Mouse (Mus musculus) adrenal gland, adult 8-10 months (tissue): Measurements from ENCODE around the gene Zfp945. TPM values are rescaled to one million over a fixed set of nuclear protein-coding genes. Genes with fewer than 3 reads are reported as not detected.
"Not testable (repeated sequence)": the region's sequence is repeated elsewhere in the genome, so short reads cannot be mapped to it uniquely, and the experiment has no call there.

Experiments used
- DNase-seq: peaks from one replicate; pipeline ENCODE4 v3.0.0; 2022
- total RNA-seq, 4 experiments: library from RNA; stranded (reverse); gene quantifications; 2 replicates each; pipeline ENCODE4 v1.2.4; 2022

Zfp945 gene
- 10 to 100 TPM; 12.5 to 24.7 (median 18.9) TPM for total RNA-seq

DNA sequence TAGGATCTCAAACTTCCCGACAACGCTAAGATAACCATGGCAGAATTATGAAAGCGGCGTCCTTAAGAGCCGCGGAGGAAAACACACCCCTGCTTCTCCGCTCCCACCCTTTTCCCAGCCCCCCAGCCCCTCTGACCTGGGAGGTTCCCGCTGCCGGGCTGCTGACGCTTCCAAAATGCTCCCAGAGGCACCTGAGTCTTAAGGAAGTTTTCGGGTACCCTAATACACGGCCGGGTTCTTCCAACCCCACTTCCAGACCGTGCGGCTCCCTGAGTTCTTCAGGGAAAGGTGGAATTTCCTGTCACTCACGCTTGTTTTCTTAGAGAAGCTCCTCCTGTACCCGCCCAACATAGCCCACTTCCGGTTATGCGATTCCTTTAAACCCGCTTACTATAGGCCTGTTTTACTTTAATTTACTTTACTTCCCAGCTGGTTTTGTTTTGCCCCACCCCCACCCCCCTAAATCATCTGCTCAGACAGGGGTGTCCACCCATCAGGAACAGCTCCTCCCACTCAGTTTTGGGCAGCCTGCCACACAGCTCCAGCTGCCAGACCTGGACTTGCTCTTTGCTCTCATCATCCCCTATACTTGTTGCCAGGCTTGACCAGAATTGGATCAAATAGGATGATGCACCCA, at the start of gene Zfp945:
Gene Zfp945 (minus strand): TSS at position 290 of the 637 bp plus-strand sequence.
- peak; percentile 61 for DNase-seq

DNA sequence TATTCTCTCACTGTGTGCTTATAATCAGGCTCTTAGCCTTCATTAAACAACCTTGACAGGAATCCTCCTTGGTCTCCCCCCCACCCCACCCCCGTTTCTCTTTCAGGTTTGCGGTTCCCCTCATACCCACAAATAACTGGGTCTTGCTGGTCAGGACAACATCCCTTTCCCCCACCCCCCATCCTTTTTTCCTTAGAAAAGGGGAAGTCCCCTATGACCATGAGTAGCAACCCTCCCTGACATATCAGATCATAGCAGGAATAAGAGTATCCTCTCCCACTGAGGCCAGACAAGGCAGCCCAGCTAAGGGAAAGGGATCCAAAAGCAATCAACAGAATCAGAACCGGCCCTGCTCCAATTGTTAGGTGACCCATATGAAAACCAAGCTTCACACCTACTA, 21.4 kb upstream of the Zfp945 start:
- DNase-seq: no peak

DNA sequence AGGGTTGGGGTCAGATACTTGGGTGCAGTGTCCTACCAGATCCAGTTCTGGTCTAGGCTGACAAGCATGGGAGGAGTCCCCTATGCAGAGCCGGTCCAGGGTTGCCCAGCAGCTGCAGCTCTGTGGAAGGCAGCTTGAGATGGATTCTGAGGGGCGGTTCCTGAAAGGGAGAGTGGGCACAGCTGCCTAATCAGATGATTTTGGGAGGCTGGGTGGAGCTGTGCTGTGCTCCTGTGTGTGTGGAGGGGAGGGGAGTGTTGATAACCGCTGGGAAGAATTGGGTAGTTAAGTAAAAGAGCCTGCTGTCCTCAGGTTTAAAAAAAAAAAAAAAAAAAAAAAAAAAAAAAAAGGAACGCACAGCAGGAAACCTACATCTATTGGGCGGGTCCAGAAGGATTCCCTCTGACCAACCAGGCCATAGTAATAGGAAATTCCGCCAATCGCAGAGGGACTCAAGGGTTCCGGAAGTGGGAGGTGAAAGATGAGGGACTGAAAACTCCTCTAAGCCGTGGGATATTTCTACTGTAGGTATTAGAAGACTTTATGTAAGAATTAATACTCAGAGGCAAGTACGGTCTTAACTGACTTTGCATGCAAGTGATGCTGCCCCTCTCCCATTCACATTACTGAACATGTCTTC, 17.2 kb upstream of the Zfp945 start:
- DNase-seq: no peak

- DNase-seq: no peak
Measured at GRCm38 (mm10) chr17:22877427-22878307, 10.7 kb upstream of the Zfp945 start.

DNA sequence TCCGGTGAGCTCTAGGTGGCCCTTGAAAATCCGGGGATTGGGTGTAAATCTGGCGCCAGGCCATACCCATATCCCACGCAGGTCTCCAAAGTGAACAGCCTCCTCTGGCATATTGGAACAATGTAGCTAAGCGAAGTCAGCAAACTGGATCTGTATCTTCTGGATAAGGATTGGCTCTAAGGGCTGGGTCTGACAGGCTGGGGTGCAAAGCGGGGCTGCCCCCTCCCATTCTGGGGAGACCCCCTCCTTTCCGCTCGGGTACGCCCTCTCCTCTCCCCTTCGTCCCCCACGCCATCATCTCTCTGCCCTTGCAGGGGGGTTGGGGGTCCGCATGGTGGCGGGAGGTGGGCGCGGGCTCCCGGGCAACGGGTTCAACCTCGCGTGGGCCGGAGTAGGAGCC, 9.4 kb upstream of the Zfp945 start:
- no peak for DNase-seq

- not testable (repeated sequence) for DNase-seq
Measured at GRCm38 (mm10) chr17:22875549-22875948, 8.6 kb upstream of the Zfp945 start.

DNA sequence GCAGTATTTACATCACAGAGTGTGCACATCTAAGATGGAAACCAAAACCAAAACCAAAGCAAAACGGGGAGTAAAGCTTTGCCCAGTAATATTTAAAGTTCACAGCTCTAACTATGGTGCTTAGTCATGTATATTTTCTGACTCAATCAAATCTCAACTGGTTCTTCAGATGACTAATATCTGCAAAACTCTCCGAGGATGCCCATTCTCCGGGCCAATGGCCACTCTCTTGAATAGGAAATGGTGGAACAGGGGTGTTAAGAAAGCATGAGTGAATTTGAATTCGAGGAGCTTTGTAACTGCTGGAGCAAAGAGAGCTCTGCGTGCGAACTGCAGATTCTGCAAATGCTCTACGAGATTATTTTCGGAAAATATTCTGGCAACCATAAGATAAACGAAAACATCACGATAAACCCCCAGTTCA, 501 bp downstream of the Zfp945 start:
- DNase-seq: peak; percentile 5

- DNase-seq: no peak
Measured at GRCm38 (mm10) chr17:22821166-22821565, 45.8 kb downstream of the Zfp945 start.

DNA sequence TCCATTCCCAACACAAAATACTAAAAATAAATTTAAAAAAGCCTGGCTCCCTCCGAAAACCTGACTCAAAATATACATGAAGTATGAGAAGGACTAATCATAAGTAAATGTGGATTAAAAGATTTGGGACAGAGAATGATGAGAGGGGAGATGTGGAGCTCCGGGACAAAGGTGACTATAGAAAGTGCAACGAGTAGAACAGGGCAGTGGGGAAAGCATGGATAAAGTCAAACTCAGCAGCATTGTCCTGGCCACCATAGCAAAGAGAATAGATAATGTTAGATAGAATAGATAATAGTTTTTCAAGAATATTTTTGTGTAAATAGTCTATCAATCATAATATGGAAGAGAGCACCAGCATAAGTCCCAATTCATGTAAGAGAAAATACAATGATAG, 48.7 kb downstream of the Zfp945 start:
- no peak for DNase-seq

- DNase-seq: peak; percentile 47
Measured at GRCm38 (mm10) chr17:22817471-22818198, 49.3 kb downstream of the Zfp945 start.

- DNase-seq: no peak
Measured at GRCm38 (mm10) chr17:22799707-22800106, 67.2 kb downstream of the Zfp945 start.

Other genes with a start within 250 kb of the Zfp945 start
- gene Vmn2r113, start 75.8 kb upstream of the Zfp945 start, total RNA-seq: not detected
- gene Vmn2r-ps130, start 194.0 kb upstream of the Zfp945 start, total RNA-seq: not detected